Mouse (Mus musculus) C2C12 (cell line): ENCODE measurements around the gene Psrc1.

Experiments
- CTCF ChIP-seq: IDR thresholded peaks from one replicate; pipeline ENCODE4 v1.5.1; 2011; ENCODE audit not compliant: control insufficient read depth, insufficient read depth, insufficient read length
- MAX ChIP-seq: IDR thresholded peaks from one replicate; pipeline ENCODE4 v1.6.1; 2011; ENCODE audit warnings: mild to moderate bottlenecking, control low read depth

- no peak for TF ChIP-seq CTCF
- TF ChIP-seq MAX: no peak
These were observed 26.6 kb upstream of the Psrc1 start for GRCm38 (mm10) chr3:108357051-108357450.
